Mouse (Mus musculus) CH12.LX (cell line): ENCODE data around the gene Treml2.

Experiments
- CTCF ChIP-seq, 2 experiments: IDR thresholded peaks in 1 of 2; conservative IDR thresholded peaks in 1 of 2; 2 replicates each; pipeline ENCODE4 v1.5.1; 2011 to 2012; ENCODE audit warnings: low read depth in 2 of 2, low read length in 2 of 2, improper control_type of control experiment in 1 of 2, inconsistent platforms in 1 of 2, mild to moderate bottlenecking in 1 of 2, moderate library complexity in 1 of 2
- EP300 ChIP-seq: IDR thresholded peaks from 2 replicates; pipeline ENCODE4 v1.6.1; 2011; ENCODE audit warnings: low read length, improper control_type of control experiment
- NRF1 ChIP-seq: IDR thresholded peaks from 2 replicates; pipeline ENCODE4 v1.6.1; 2014; ENCODE audit warnings: low read depth, mild to moderate bottlenecking, inconsistent platforms, low read length, improper control_type of control experiment, moderate library complexity
- POLR2A ChIP-seq: IDR thresholded peaks from 2 replicates; pipeline ENCODE4 v1.6.1; 2011; ENCODE audit warnings: low read depth, mild to moderate bottlenecking, improper control_type of control experiment, low read length
- RAD21 ChIP-seq: IDR thresholded peaks from 2 replicates; pipeline ENCODE4 v1.6.1; 2011; ENCODE audit warnings: low read depth, mild to moderate bottlenecking, low read length, improper control_type of control experiment, moderate library complexity
- RCOR1 ChIP-seq: conservative IDR thresholded peaks from 2 replicates; pipeline ENCODE4 v1.6.1; 2012; ENCODE audit warnings: low read depth, mild to moderate bottlenecking, inconsistent platforms, low read length, improper control_type of control experiment
- TCF12 ChIP-seq: IDR thresholded peaks from 2 replicates; pipeline ENCODE4 v1.6.1; 2014; ENCODE audit warnings: low read depth, mild to moderate bottlenecking, inconsistent platforms, low read length, improper control_type of control experiment

DNA sequence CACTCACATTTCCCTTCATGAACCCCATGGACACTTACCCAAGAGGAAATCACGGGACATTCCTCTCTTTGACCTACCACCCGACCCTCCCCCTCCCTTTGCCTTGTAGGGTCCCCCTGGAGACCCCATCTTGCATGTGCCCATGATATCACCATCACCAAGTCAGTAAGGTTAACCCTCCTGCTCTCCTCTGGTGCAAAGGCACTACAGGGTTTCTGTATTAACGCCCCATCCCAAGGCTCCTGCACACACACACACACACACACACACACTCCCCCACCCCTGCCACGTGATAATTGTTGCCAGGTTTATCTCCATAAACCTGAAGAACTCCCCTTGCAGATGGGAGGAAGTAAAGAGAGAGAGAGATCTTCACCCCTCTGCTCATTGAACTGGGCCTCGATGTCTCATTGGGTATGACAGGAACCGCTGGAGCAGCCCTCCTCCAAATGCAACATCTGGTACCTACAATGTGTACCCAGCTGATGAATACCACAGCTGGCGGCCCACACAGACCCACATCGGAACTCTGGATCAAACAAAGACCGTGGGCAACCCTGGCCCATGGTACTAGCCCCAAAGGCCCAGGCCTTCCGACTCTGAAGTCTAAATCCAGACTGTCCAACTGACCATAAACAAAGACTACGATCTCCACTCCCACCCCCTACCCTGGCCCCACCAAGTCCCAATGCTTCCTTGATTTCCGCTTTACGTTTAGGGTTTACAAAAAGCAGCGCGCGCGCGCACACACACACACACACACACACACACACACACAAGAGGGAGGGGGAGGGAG, 18.2 kb upstream of the Treml2 start:
- no peak for TF ChIP-seq RCOR1
- no peak for TF ChIP-seq CTCF (conservative IDR thresholded peaks at IDR 0.05 in 1 of 2, IDR thresholded peaks at IDR 0.05 in 1 of 2; ENCODE audit: low read depth in 2 of 2, low read length in 2 of 2)
- TF ChIP-seq NRF1, result no peak
- no peak for TF ChIP-seq TCF12
- TF ChIP-seq EP300, result no peak
- TF ChIP-seq POLR2A, result no peak
- TF ChIP-seq RAD21, result no peak
